In genomic region chr2:153414607-153415006, GRCm38 (mm10) we compare ENCODE assay signal across 8 mouse cellular contexts.
DNase-seq lines count a peak whose midpoint lies in the region; ATAC-seq and TF ChIP-seq lines count a peak whose summit lies in the region.

No protein-coding gene starts in this region.

- H3K9me3 ChIP-seq in limb, embryonic 14.5 days (ENCODE audit: control insufficient read depth, low read length) = no peaks in the 10 kb centered on the region
- H3K9me3 ChIP-seq in hindbrain, embryonic 13.5 days = no peaks in the 10 kb centered on the region

- no peaks in the 10 kb centered on the region for H3K4me1 ChIP-seq in limb, embryonic 14.5 days (ENCODE audit: control insufficient read depth, insufficient read depth, low read length)
- 0 out of 2 replicates have a peak, but pooled peaks cover 5% of the 10 kb centered on the region for H3K4me1 ChIP-seq in hindbrain, embryonic 13.5 days (replicated peaks)

- no peak overlapping the region for H3K4me2 ChIP-seq in limb, embryonic 14.5 days (replicated peaks; ENCODE audit: low read depth, low read length, severe bottlenecking)
- H3K4me2 ChIP-seq in hindbrain, embryonic 13.5 days = no peak overlapping the region

- peaks cover 97% of the 10 kb centered on the region for H3K36me3 ChIP-seq in limb, embryonic 14.5 days (ENCODE audit: control insufficient read depth, insufficient read depth, low read length)
- peaks cover 98% of the 10 kb centered on the region for H3K36me3 ChIP-seq in hindbrain, embryonic 13.5 days

- no peaks in the 10 kb centered on the region for H3K27me3 ChIP-seq in limb, embryonic 14.5 days (ENCODE audit: control insufficient read depth, insufficient read depth, low read length)
- no peaks in the 10 kb centered on the region for H3K27me3 ChIP-seq in hindbrain, embryonic 13.5 days

- intact Hi-C loops in gastrocnemius, adult 2 months (cut with DNase I) = loop anchor here (2.0 to 10.0 kb wide), 3 partner anchors 110 to 332 kb away; no protein-coding TSS in a partner anchor

- H3K27ac ChIP-seq in gastrocnemius, adult 2 months = no peak overlapping the region
- no peak overlapping the region for H3K27ac ChIP-seq in limb, embryonic 14.5 days (replicated peaks; ENCODE audit: low read depth, low read length)
- no peak overlapping the region for H3K27ac ChIP-seq in hindbrain, embryonic 13.5 days

- DNase-seq in gastrocnemius, adult 2 months = peak; percentile 44
- no peak for DNase-seq in gastrocnemius, postnatal 10 days
- peak; percentile 13 to 19 for DNase-seq in spleen, postnatal 36 days (ENCODE audit: low spot score in 2 of 2)
- DNase-seq in spleen, adult 12 weeks (ENCODE audit: low spot score) = no peak
- peak; percentile 29 for DNase-seq in limb, embryonic 14.5 days (ENCODE audit: low spot score)
- DNase-seq in thymus, postnatal 4 days = peak; percentile 75

- 0 out of 2 replicates have a peak, but pooled peaks have one; percentile 49 for ATAC-seq in limb, embryonic 14.5 days (ENCODE audit: low FRiP score, low read depth)
- no peak for ATAC-seq in cerebellum, adult (ENCODE audit: insufficient number of reproducible peaks, low FRiP score, low TSS enrichment)
- no peak for ATAC-seq in hindbrain, embryonic 13.5 days (ENCODE audit: low FRiP score)

- peak; percentile 75 for TF ChIP-seq CTCF in gastrocnemius, adult 2 months (IDR thresholded peaks at IDR 0.05)

- H3K4me3 ChIP-seq in gastrocnemius, adult 2 months = no peak overlapping the region
- H3K4me3 ChIP-seq in limb, embryonic 14.5 days (replicated peaks; ENCODE audit: low read length) = no peak overlapping the region
- no peak overlapping the region for H3K4me3 ChIP-seq in hindbrain, embryonic 13.5 days

- no peak for TF ChIP-seq POLR2A in limb, embryonic 14.5 days (IDR thresholded peaks at IDR 0.05; ENCODE audit: borderline replicate concordance, extremely low read depth, insufficient read depth, insufficient read length)

- no peak overlapping the region for H3K9ac ChIP-seq in limb, embryonic 14.5 days (ENCODE audit: low read depth, low read length, severe bottlenecking)
- no peak overlapping the region for H3K9ac ChIP-seq in hindbrain, embryonic 13.5 days

- WGBS in limb, embryonic 14.5 days = 34% methylated on average over 2 of the region's 2 CpGs
- 46% methylated on average over 2 of the region's 2 CpGs for WGBS in hindbrain, embryonic 13.5 days

Comparison
In these comparisons a context has a peak if more than half of its experiments do, and no peak if none do; other contexts are left out.
1. DNase-seq: peak in gastrocnemius, adult 2 months (single experiment), spleen, postnatal 36 days (2 of 2), limb, embryonic 14.5 days (single experiment) and thymus, postnatal 4 days (single experiment); none in gastrocnemius, postnatal 10 days (single experiment) and spleen, adult 12 weeks (single experiment).